Mouse (Mus musculus) layer of hippocampus, postnatal 10 days (tissue): ENCODE measurements at regions not wholly inside any gene's neighbourhood (a gene's known extent, or its start where the extent isn't known, plus 50 kb on each side); places are given as distances from the start of the nearest gene placed in this dataset.

Source experiments
- DNase-seq, 2 experiments: peaks; one replicate each; pipeline ENCODE4 v3.0.0; 2021; ENCODE audit warnings: low spot score in 2 of 2

- DNase-seq: no peak
Measured at GRCm38 (mm10) chr3:63638572-63638971, 154.9 kb upstream of the Gm34302 start.

GRCm38 (mm10) chr3:63637913-63638312 lies 154.2 kb upstream of the Gm34302 start:
- DNase-seq: no peak

GRCm38 (mm10) chr3:63627724-63628123 lies 144.0 kb upstream of the Gm34302 start:
- DNase-seq: no peak

- DNase-seq: peak in 1 of 2 experiments; percentile 31
Measured at GRCm38 (mm10) chr3:63616127-63616526, 132.4 kb upstream of the Gm34302 start.

- no peak for DNase-seq
Measured at GRCm38 (mm10) chr3:63613652-63614051, 130.0 kb upstream of the Gm34302 start.

- no peak for DNase-seq
Measured at GRCm38 (mm10) chr3:63612767-63613363, 129.2 kb upstream of the Gm34302 start.

GRCm38 (mm10) chr3:63610113-63610919 lies 126.6 kb upstream of the Gm34302 start:
- no peak for DNase-seq

GRCm38 (mm10) chr3:63609454-63610112 lies 125.9 kb upstream of the Gm34302 start:
- no peak for DNase-seq

- DNase-seq: peak in 1 of 2 experiments; percentile 17
Measured at GRCm38 (mm10) chr3:63582717-63583696, 99.3 kb upstream of the Gm34302 start.

GRCm38 (mm10) chr3:63582180-63582579 lies 98.5 kb upstream of the Gm34302 start:
- DNase-seq: no peak

GRCm38 (mm10) chr3:63570607-63571353 lies 87.1 kb upstream of the Gm34302 start:
- peak; percentile 82 to 85 for DNase-seq

GRCm38 (mm10) chr3:63570082-63570481 lies 86.4 kb upstream of the Gm34302 start:
- no peak for DNase-seq

- DNase-seq: no peak
Measured at GRCm38 (mm10) chr3:63569004-63569596, 85.4 kb upstream of the Gm34302 start.

GRCm38 (mm10) chr3:63567726-63568125 lies 84.0 kb upstream of the Gm34302 start:
- DNase-seq: no peak

GRCm38 (mm10) chr3:63563057-63563456 lies 79.4 kb upstream of the Gm34302 start:
- DNase-seq: no peak

GRCm38 (mm10) chr3:63562532-63562931 lies 78.9 kb upstream of the Gm34302 start:
- DNase-seq: no peak

- DNase-seq: no peak
Measured at GRCm38 (mm10) chr3:63560745-63561151, 77.1 kb upstream of the Gm34302 start.

GRCm38 (mm10) chr3:63556741-63557140 lies 73.1 kb upstream of the Gm34302 start:
- DNase-seq: no peak

- peak; percentile 17 to 26 for DNase-seq
Measured at GRCm38 (mm10) chr3:63554872-63555271, 71.2 kb upstream of the Gm34302 start.

GRCm38 (mm10) chr3:63553426-63553825 lies 69.7 kb upstream of the Gm34302 start:
- DNase-seq: no peak
